8 mouse cellular contexts compared by ENCODE assay signal in the genomic region with DNA sequence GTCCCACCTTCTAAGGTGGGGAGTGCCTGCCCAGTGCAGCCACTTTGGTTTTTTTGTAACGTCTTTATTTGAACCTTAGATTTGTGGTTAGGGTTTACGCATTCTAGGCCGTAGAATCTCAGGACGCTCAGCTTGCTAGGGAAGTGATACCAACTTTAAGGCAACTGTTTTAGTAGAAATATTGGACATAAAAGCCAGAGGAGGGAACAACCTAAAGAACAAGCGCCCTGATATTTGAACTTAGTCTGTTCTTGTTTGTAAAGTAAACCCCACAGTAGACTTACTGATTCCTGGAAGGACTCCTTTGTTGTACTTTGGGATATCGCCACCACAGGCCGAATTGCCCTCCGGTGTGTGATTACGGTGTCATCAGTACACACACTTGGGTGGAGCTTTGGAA. TPM values are rescaled to one million over a fixed set of nuclear protein-coding genes. Genes with fewer than 3 reads are reported as not detected.
A peak's percentile ranks its signal among the peaks of the same experiment; 100 is the strongest.
DNase-seq lines count a peak whose midpoint lies in the region; ATAC-seq and TF ChIP-seq lines count a peak whose summit lies in the region.

No protein-coding gene starts in this region.

- 0 out of 4 replicates have a peak, but pooled peaks of 1 of the 2 experiments have one; percentile 14 for TF ChIP-seq EP300 in MEL (IDR thresholded peaks at IDR 0.05; ENCODE audit: low read depth in 1 of 2, low read length in 2 of 2)

- H3K4me2 ChIP-seq in heart, embryonic 14.5 days (ENCODE audit: low read length): peak overlapping the region; percentile 88
- H3K4me2 ChIP-seq in hindbrain, embryonic 13.5 days: peak overlapping the region; percentile 90
- H3K4me2 ChIP-seq in midbrain, embryonic 13.5 days (replicated peaks): peak overlapping the region; percentile 71

- DNase-seq in heart, adult 9 months (ENCODE audit: low spot score in 2 of 2): no peak
- peak; percentile 42 for DNase-seq in MEL (ENCODE audit: low read depth, low spot score)
- DNase-seq in adrenal gland, adult 8-10 months: no peak
- no peak for DNase-seq in frontal cortex, adult 2 months (ENCODE audit: extremely low spot score in 1 of 2, low spot score in 1 of 2)
- no peak for DNase-seq in cerebellum, postnatal 14 days

- H3K27me3 ChIP-seq in heart, embryonic 14.5 days (ENCODE audit: control insufficient read depth, insufficient read depth, low read length): no peaks in the 10 kb centered on the region
- H3K27me3 ChIP-seq in MEL (ENCODE audit: control insufficient read depth in 1 of 2, insufficient read depth in 2 of 2, low read length in 2 of 2): no peaks in the 10 kb centered on the region
- H3K27me3 ChIP-seq in hindbrain, embryonic 13.5 days: no peaks in the 10 kb centered on the region
- H3K27me3 ChIP-seq in midbrain, embryonic 13.5 days: no peaks in the 10 kb centered on the region

- H3K36me3 ChIP-seq in heart, embryonic 14.5 days (ENCODE audit: control insufficient read depth, insufficient read depth, low read length): no peaks in the 10 kb centered on the region
- peaks cover 3 to 22% of the 10 kb centered on the region in 2 experiments for H3K36me3 ChIP-seq in MEL (ENCODE audit: control insufficient read depth in 1 of 2, insufficient read depth in 2 of 2, low read length in 2 of 2)
- H3K36me3 ChIP-seq in hindbrain, embryonic 13.5 days: peaks cover 1% of the 10 kb centered on the region; the same call in 1 of the 2 replicates
- 0 out of 2 replicates have a peak, but pooled peaks cover under 1% of the 10 kb centered on the region for H3K36me3 ChIP-seq in midbrain, embryonic 13.5 days

- H3K9me3 ChIP-seq in heart, embryonic 14.5 days (ENCODE audit: control insufficient read depth, low read length): no peaks in the 10 kb centered on the region
- no peaks in the 10 kb centered on the region for H3K9me3 ChIP-seq in MEL (replicated peaks; ENCODE audit: insufficient read depth, low read length)
- no peaks in the 10 kb centered on the region for H3K9me3 ChIP-seq in hindbrain, embryonic 13.5 days
- H3K9me3 ChIP-seq in midbrain, embryonic 13.5 days: no peaks in the 10 kb centered on the region

- peaks cover 57% of the 10 kb centered on the region for H3K79me2 ChIP-seq in MEL (ENCODE audit: control insufficient read depth, insufficient read depth, low read length, poor library complexity)

- H3K4me1 ChIP-seq in heart, embryonic 14.5 days (ENCODE audit: control insufficient read depth in 2 of 2, insufficient read depth in 2 of 2, low read length in 2 of 2): peaks cover 4 to 34% of the 10 kb centered on the region in 2 experiments
- peaks cover 1 to 21% of the 10 kb centered on the region in 2 experiments; a peak in 3 of 4 replicates for H3K4me1 ChIP-seq in MEL (ENCODE audit: control insufficient read depth in 1 of 2, insufficient read depth in 2 of 2, low read length in 2 of 2)
- peaks cover 43% of the 10 kb centered on the region for H3K4me1 ChIP-seq in hindbrain, embryonic 13.5 days (replicated peaks)
- H3K4me1 ChIP-seq in midbrain, embryonic 13.5 days (replicated peaks): peaks cover 39% of the 10 kb centered on the region

- peak overlapping the region; percentile 66 to 93 for H3K4me3 ChIP-seq in heart, embryonic 14.5 days (ENCODE audit: control insufficient read depth in 1 of 2, insufficient read depth in 1 of 2, low read depth in 1 of 2, low read length in 2 of 2)
- peak overlapping the region; percentile 77 to 82 for H3K4me3 ChIP-seq in MEL (ENCODE audit: control insufficient read depth in 1 of 2, insufficient read depth in 1 of 2, low read depth in 2 of 2, low read length in 2 of 2)
- H3K4me3 ChIP-seq in hindbrain, embryonic 13.5 days: peak overlapping the region; percentile 99
- peak overlapping the region; percentile 77 for H3K4me3 ChIP-seq in midbrain, embryonic 13.5 days (replicated peaks)

- TF ChIP-seq POLR2A in MEL (IDR thresholded peaks at IDR 0.05; ENCODE audit: control insufficient read depth in 1 of 2, insufficient read depth in 1 of 2, low read depth in 1 of 2, low read length in 2 of 2, poor library complexity in 1 of 2): no peak

- no peak overlapping the region for H3K27ac ChIP-seq in heart, embryonic 14.5 days (replicated peaks in 1 of 2; ENCODE audit: control insufficient read depth in 1 of 2, insufficient read depth in 1 of 2, low read depth in 2 of 2, low read length in 2 of 2)
- H3K27ac ChIP-seq in MEL (ENCODE audit: control insufficient read depth, low read depth, low read length): no peak overlapping the region
- no peak overlapping the region for H3K27ac ChIP-seq in hindbrain, embryonic 13.5 days
- H3K27ac ChIP-seq in midbrain, embryonic 13.5 days: no peak overlapping the region

- TF ChIP-seq CTCF in MEL (IDR thresholded peaks at IDR 0.05 in 2 of 3, conservative IDR thresholded peaks at IDR 0.05 in 1 of 3; ENCODE audit: control insufficient read depth in 1 of 3, insufficient read depth in 1 of 3, low read depth in 2 of 3, low read length in 3 of 3, poor library complexity in 1 of 3, severe bottlenecking in 1 of 3): no peak

- WGBS in heart, embryonic 14.5 days: 53% methylated on average over 9 of the region's 9 CpGs
- 66% methylated on average over 9 of the region's 9 CpGs for WGBS in hindbrain, embryonic 13.5 days
- 69% methylated on average over 9 of the region's 9 CpGs for WGBS in midbrain, embryonic 13.5 days

- no peak for TF ChIP-seq RAD21 in MEL (IDR thresholded peaks at IDR 0.05; ENCODE audit: low read depth, low read length)

- H3K9ac ChIP-seq in heart, embryonic 14.5 days (ENCODE audit: low read length): peak overlapping the region; percentile 97
- peak overlapping the region; percentile 90 for H3K9ac ChIP-seq in MEL (ENCODE audit: control insufficient read depth, low read depth, low read length, poor library complexity, severe bottlenecking)
- peak overlapping the region; percentile 98 for H3K9ac ChIP-seq in hindbrain, embryonic 13.5 days
- peak overlapping the region; percentile 89 for H3K9ac ChIP-seq in midbrain, embryonic 13.5 days (replicated peaks)

- no peak for ATAC-seq in heart, embryonic 14.5 days (ENCODE audit: insufficient number of reproducible peaks, insufficient read depth, low FRiP score, low read depth)
- ATAC-seq in hindbrain, embryonic 13.5 days (ENCODE audit: low FRiP score): no peak
- ATAC-seq in midbrain, embryonic 13.5 days: no peak

TF ChIP-seq in MEL, 35 proteins besides CTCF, POLR2A, EP300 and RAD21:
- no peak for TF ChIP-seq ZKSCAN1 (IDR thresholded peaks at IDR 0.05; ENCODE audit: low read depth, low read length)
- no peak for TF ChIP-seq NELFE (IDR thresholded peaks at IDR 0.05; ENCODE audit: low read depth, low read length)
- no peak for TF ChIP-seq ZMIZ1 (IDR thresholded peaks at IDR 0.05; ENCODE audit: low read depth, low read length)
- TF ChIP-seq ELF1 (IDR thresholded peaks at IDR 0.05; ENCODE audit: low read depth, low read length): 0 out of 2 replicates have a peak, but pooled peaks have one; percentile 16
- no peak for TF ChIP-seq USF1 (IDR thresholded peaks at IDR 0.05; ENCODE audit: low read depth, low read length)
- TF ChIP-seq POLR2AphosphoS2 (IDR thresholded peaks at IDR 0.05; ENCODE audit: low read length): no peak
TF ChIP-seq in MEL: peak in this region for 1.

RNA-seq across cellular contexts. Expression of gene Gm5129, which starts 1.2 kb away (rescaled TPM):
- polyA plus RNA-seq in heart, embryonic 14.5 days (2014; fragmentation: Nextera tagmentation; extraction: Ambion mirVana): not detected in 2 replicates
- 1.0 TPM in 1 of 2 replicates, not detected in the other for total RNA-seq in MEL (2012; rRNA removed)
- polyA plus RNA-seq in MEL (2012; ENCODE audit: insufficient read depth in 1 of 2, insufficient read length in 2 of 2, low read depth in 1 of 2, low replicate concordance in 2 of 2, missing spikeins in 1 of 2): not detected
- polyA plus RNA-seq in hindbrain, embryonic 13.5 days (2015; fragmentation: Nextera tagmentation; extraction: Ambion mirVana): not detected in 2 replicates
- not detected in 2 replicates for polyA plus RNA-seq in midbrain, embryonic 13.5 days (2015; fragmentation: Nextera tagmentation; extraction: Ambion mirVana)
- 1 to 10 TPM in 2 of 4 experiments, not detected in 2; 1.6 to 2.2 TPM for total RNA-seq in adrenal gland, adult 8-10 months (2022)
- not detected in 2 replicates for polyA plus RNA-seq in frontal cortex, adult 2 months (2012; rRNA removed)

RNA-seq across cellular contexts. Expression of gene Dnajb6, which starts 1.5 kb away (rescaled TPM):
- polyA plus RNA-seq in heart, embryonic 14.5 days (2014; fragmentation: Nextera tagmentation; extraction: Ambion mirVana): 85.5 and 90.0 TPM in 2 replicates
- 125 and 131 TPM in 2 replicates for total RNA-seq in MEL (2012; rRNA removed)
- 100 to 1,000 TPM in 1 of 2 experiments, not detected in 1; 157 TPM for polyA plus RNA-seq in MEL (2012; ENCODE audit: insufficient read depth in 1 of 2, insufficient read length in 2 of 2, low read depth in 1 of 2, low replicate concordance in 2 of 2, missing spikeins in 1 of 2)
- 323 and 327 TPM in 2 replicates for polyA plus RNA-seq in hindbrain, embryonic 13.5 days (2015; fragmentation: Nextera tagmentation; extraction: Ambion mirVana)
- polyA plus RNA-seq in midbrain, embryonic 13.5 days (2015; fragmentation: Nextera tagmentation; extraction: Ambion mirVana): 299 and 342 TPM in 2 replicates
- total RNA-seq in adrenal gland, adult 8-10 months (2022): 100 to 1,000 TPM; 116 to 159 (median 134) TPM
- polyA plus RNA-seq in frontal cortex, adult 2 months (2012; rRNA removed): 195 and 200 TPM in 2 replicates
